16 mouse cellular contexts compared by ENCODE assay signal in the genomic region with DNA sequence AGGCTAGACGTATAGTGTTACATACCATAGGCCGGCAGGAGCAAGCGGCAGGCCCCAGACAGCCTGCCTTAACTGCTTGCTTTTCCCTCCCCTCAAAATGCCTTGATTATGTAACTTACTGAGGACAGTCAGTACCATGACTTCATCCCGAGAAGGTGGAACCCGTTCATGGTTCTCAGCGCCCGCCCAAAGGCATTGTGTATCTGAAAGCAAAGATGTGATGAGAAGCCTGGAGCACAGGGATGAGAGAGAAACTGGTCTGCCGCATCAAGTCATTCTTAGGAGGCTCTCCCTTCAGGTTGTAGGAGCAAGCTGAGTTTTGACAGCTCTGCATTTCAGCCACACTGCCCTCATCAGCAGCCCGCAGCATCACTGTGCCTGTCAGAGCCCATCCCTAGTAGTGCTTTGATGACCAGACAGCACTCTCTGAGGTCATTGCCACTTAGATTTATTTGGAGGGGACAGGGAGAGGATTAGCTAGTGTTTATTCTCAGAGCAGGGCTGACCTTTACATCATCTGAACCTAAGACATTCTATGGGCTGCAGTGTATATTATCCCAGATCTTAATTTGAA. TPM values are rescaled to one million over a fixed set of nuclear protein-coding genes. Genes with fewer than 3 reads are reported as not detected.
DNase-seq lines count a peak whose midpoint lies in the region; ATAC-seq lines count a peak whose summit lies in the region.
"Had no signal": no experiment of that assay in that cellular context is flagged by ENCODE, and none has a peak within 500 bp of the region (broad histone marks: within the 10 kb centered on the region; RNA-seq: fewer than 3 reads in every experiment).

No protein-coding gene starts in this region.

- ATAC-seq in forebrain, embryonic 11.5 days (replicated peaks; ENCODE audit: low FRiP score), result no peak
- ATAC-seq in kidney, embryonic 15.5 days (replicated peaks; ENCODE audit: low FRiP score), result 0 out of 2 replicates have a peak, but pooled peaks have one; percentile 35
- ATAC-seq in intestine, embryonic 15.5 days, result no peak
- ATAC-seq in stomach, embryonic 15.5 days (ENCODE audit: insufficient read depth, low FRiP score, low read depth), result no peak

- 61% methylated on average over 9 of the region's 9 CpGs for WGBS in forebrain, embryonic 10.5 days
- 59% methylated on average over 9 of the region's 9 CpGs for WGBS in forebrain, embryonic 11.5 days
- 57% methylated on average over 9 of the region's 9 CpGs for WGBS in kidney, embryonic 15.5 days
- WGBS in intestine, embryonic 15.5 days, result 63% methylated on average over 9 of the region's 9 CpGs
- 52% methylated on average over 9 of the region's 9 CpGs for WGBS in stomach, embryonic 15.5 days

- peak overlapping the region; percentile 62; the same call in 1 of the 2 replicates for H3K27ac ChIP-seq in forebrain, embryonic 10.5 days
- H3K27ac ChIP-seq in forebrain, embryonic 11.5 days (ENCODE audit: low read depth, low read length), result no peak overlapping the region
- H3K27ac ChIP-seq in kidney, embryonic 15.5 days, result peak overlapping the region; percentile 1; the same call in 1 of the 2 replicates
- H3K27ac ChIP-seq in intestine, embryonic 15.5 days, result peak overlapping the region; percentile 36; the same call in 1 of the 2 replicates
- H3K27ac ChIP-seq in stomach, embryonic 15.5 days, result peak overlapping the region; percentile 69
- H3K27ac ChIP-seq: forebrain, embryonic 15.5 days had no signal

- no peak overlapping the region for H3K4me3 ChIP-seq in forebrain, embryonic 10.5 days
- no peak overlapping the region for H3K4me3 ChIP-seq in forebrain, embryonic 11.5 days (ENCODE audit: low read depth, low read length)
- no peak overlapping the region for H3K4me3 ChIP-seq in kidney, embryonic 15.5 days (replicated peaks)
- no peak overlapping the region for H3K4me3 ChIP-seq in intestine, embryonic 15.5 days (replicated peaks)
- H3K4me3 ChIP-seq in stomach, embryonic 15.5 days (replicated peaks), result no peak overlapping the region
- H3K4me3 ChIP-seq: forebrain, embryonic 15.5 days had no signal

- DNase-seq in forebrain, embryonic 10.5 days (ENCODE audit: extremely low spot score, low spot score), result no peak
- no peak for DNase-seq in forebrain, embryonic 11.5 days (ENCODE audit: low spot score)
- DNase-seq in kidney, postnatal 10 days, result no peak
- no peak for DNase-seq in embryo, embryonic 9.5 days (ENCODE audit: extremely low spot score)
- no peak for DNase-seq in layer of hippocampus, postnatal 10 days (ENCODE audit: low spot score in 2 of 2)
- DNase-seq: cerebellum, adult 8-10 months; gastrocnemius, postnatal 10 days; kidney, adult 9 months; liver; lung, adult 2 months; right cerebral cortex, postnatal 14 days had no signal

- peaks cover 53% of the 10 kb centered on the region for H3K4me1 ChIP-seq in forebrain, embryonic 10.5 days
- H3K4me1 ChIP-seq in forebrain, embryonic 11.5 days (replicated peaks; ENCODE audit: control insufficient read depth, insufficient read depth, low read length), result peaks cover 12% of the 10 kb centered on the region; the same call in 1 of the 2 replicates
- H3K4me1 ChIP-seq in kidney, embryonic 15.5 days, result peaks cover 45% of the 10 kb centered on the region
- H3K4me1 ChIP-seq in intestine, embryonic 15.5 days (replicated peaks), result peaks cover 30% of the 10 kb centered on the region
- peaks cover 32% of the 10 kb centered on the region for H3K4me1 ChIP-seq in stomach, embryonic 15.5 days

- no peaks in the 10 kb centered on the region for H3K36me3 ChIP-seq in forebrain, embryonic 10.5 days (replicated peaks)
- H3K36me3 ChIP-seq in forebrain, embryonic 11.5 days (ENCODE audit: control insufficient read depth, insufficient read depth, low read length), result no peaks in the 10 kb centered on the region
- no peaks in the 10 kb centered on the region for H3K36me3 ChIP-seq in kidney, embryonic 15.5 days
- H3K36me3 ChIP-seq in intestine, embryonic 15.5 days, result no peaks in the 10 kb centered on the region
- H3K36me3 ChIP-seq in stomach, embryonic 15.5 days, result no peaks in the 10 kb centered on the region
- H3K36me3 ChIP-seq: forebrain, embryonic 15.5 days had no signal

- H3K27me3 ChIP-seq in forebrain, embryonic 10.5 days (ENCODE audit: poor library complexity, severe bottlenecking), result 0 out of 2 replicates have a peak, but pooled peaks cover 3% of the 10 kb centered on the region
- no peaks in the 10 kb centered on the region for H3K27me3 ChIP-seq in forebrain, embryonic 11.5 days (ENCODE audit: control insufficient read depth, insufficient read depth, low read length)
- H3K27me3 ChIP-seq in kidney, embryonic 15.5 days, result no peaks in the 10 kb centered on the region
- H3K27me3 ChIP-seq in intestine, embryonic 15.5 days (replicated peaks), result no peaks in the 10 kb centered on the region
- H3K27me3 ChIP-seq in stomach, embryonic 15.5 days (replicated peaks), result no peaks in the 10 kb centered on the region
- H3K27me3 ChIP-seq: forebrain, embryonic 15.5 days had no signal

- H3K9ac ChIP-seq in forebrain, embryonic 11.5 days (ENCODE audit: low read length), result no peak overlapping the region
- H3K9ac ChIP-seq in kidney, embryonic 15.5 days, result no peak overlapping the region
- no peak overlapping the region for H3K9ac ChIP-seq in intestine, embryonic 15.5 days
- H3K9ac ChIP-seq in stomach, embryonic 15.5 days, result no peak overlapping the region
- H3K9ac ChIP-seq: forebrain, embryonic 15.5 days had no signal

- H3K4me2 ChIP-seq in forebrain, embryonic 11.5 days (ENCODE audit: low read depth, low read length, severe bottlenecking), result no peak overlapping the region
- no peak overlapping the region for H3K4me2 ChIP-seq in kidney, embryonic 15.5 days
- no peak overlapping the region for H3K4me2 ChIP-seq in intestine, embryonic 15.5 days (replicated peaks)
- H3K4me2 ChIP-seq in stomach, embryonic 15.5 days, result no peak overlapping the region
- H3K4me2 ChIP-seq: forebrain, embryonic 15.5 days; midbrain, embryonic 11.5 days had no signal

- no peaks in the 10 kb centered on the region for H3K9me3 ChIP-seq in forebrain, embryonic 10.5 days
- H3K9me3 ChIP-seq in forebrain, embryonic 11.5 days (ENCODE audit: control insufficient read depth, low read length), result no peaks in the 10 kb centered on the region
- H3K9me3 ChIP-seq in kidney, embryonic 15.5 days (replicated peaks), result no peaks in the 10 kb centered on the region
- no peaks in the 10 kb centered on the region for H3K9me3 ChIP-seq in intestine, embryonic 15.5 days
- no peaks in the 10 kb centered on the region for H3K9me3 ChIP-seq in stomach, embryonic 15.5 days
- H3K9me3 ChIP-seq: forebrain, embryonic 15.5 days had no signal

RNA-seq across cellular contexts. Expression of a gene that starts 45.5 kb away (rescaled TPM):
- 51.6 and 54.7 TPM in 2 replicates for polyA plus RNA-seq in forebrain, embryonic 10.5 days (2016; fragmentation: Nextera tagmentation; extraction: Ambion mirVana)
- 63.6 and 64.5 TPM in 2 replicates for polyA plus RNA-seq in forebrain, embryonic 11.5 days (2014; fragmentation: Nextera tagmentation; extraction: Ambion mirVana)
- polyA plus RNA-seq in kidney, embryonic 15.5 days (2015; fragmentation: Nextera tagmentation; extraction: Ambion mirVana), result 103 and 107 TPM in 2 replicates
- polyA plus RNA-seq in intestine, embryonic 15.5 days (2015; fragmentation: Nextera tagmentation; extraction: Ambion mirVana), result 79.8 and 90.0 TPM in 2 replicates
- polyA plus RNA-seq in stomach, embryonic 15.5 days (2015; fragmentation: Nextera tagmentation; extraction: Ambion mirVana), result 101 and 108 TPM in 2 replicates
- 10 to 100 TPM; 50.9 to 56.0 TPM for total RNA-seq in layer of hippocampus, postnatal 10 days (2021)
